Mouse (Mus musculus) heart, embryonic 10.5 days (tissue): ENCODE measurements around the gene Gckr. TPM values are rescaled to one million over a fixed set of nuclear protein-coding genes. Genes with fewer than 3 reads are reported as not detected.
"Not testable (repeated sequence)": the region's sequence is repeated elsewhere in the genome, so short reads cannot be mapped to it uniquely, and the experiment has no call there.

Source experiments
- DNase-seq: peaks from one replicate; pipeline ENCODE4 v3.0.0-alpha.2; 2017; ENCODE audit warnings: low spot score
- H3K27ac ChIP-seq: fragments of 300-500 bp; sonication (generic); 2 replicates; pipeline ENCODE4 v1.5.1; 2016; ENCODE audit warnings: mild to moderate bottlenecking
- H3K27me3 ChIP-seq: fragments of 300-500 bp; sonication (generic); 2 replicates; pipeline ENCODE4 v1.6.1; 2016; ENCODE audit warnings: mild to moderate bottlenecking; ENCODE audit not compliant: poor library complexity, insufficient read depth, severe bottlenecking
- H3K36me3 ChIP-seq: fragments of 300-500 bp; sonication (generic); 2 replicates; pipeline ENCODE4 v1.6.1; 2016; ENCODE audit warnings: mild to moderate bottlenecking, moderate library complexity
- H3K4me1 ChIP-seq: fragments of 300-500 bp; sonication (generic); 2 replicates; pipeline ENCODE4 v1.6.1; 2016; ENCODE audit warnings: mild to moderate bottlenecking
- H3K4me3 ChIP-seq: fragments of 300-500 bp; sonication (generic); 2 replicates; pipeline ENCODE4 v1.5.1; 2016; ENCODE audit warnings: mild to moderate bottlenecking, moderate library complexity
- H3K9me3 ChIP-seq: fragments of 300-500 bp; sonication (generic); 2 replicates; pipeline ENCODE4 v1.6.1; 2016; ENCODE audit warnings: mild to moderate bottlenecking, moderate library complexity
- WGBS: fragments of 180-500 bp; shearing (Covaris S2); methylation state at CpG from one replicate; pipeline ENCODE4 v1.1.7; 2016; 5-methylcytosine and 5-hydroxymethylcytosine counted together
- polyA plus RNA-seq: library from polyadenylated mRNA; unstranded; fragments of >200 nt; fragmentation: Nextera tagmentation; extraction: Ambion mirVana; gene quantifications from 2 replicates; pipeline ENCODE4 v1.2.1, GENCODE M21; 2016

The Gckr gene
- polyA plus RNA-seq, 1 experiment from 2014 or later = 0.63 TPM

- no peaks in the 10 kb centered on the region for H3K36me3 ChIP-seq
- H3K9me3 ChIP-seq = no peaks in the 10 kb centered on the region
- no peak overlapping the region for H3K4me3 ChIP-seq
- H3K27ac ChIP-seq = no peak overlapping the region
- 85% methylated on average over 6 of the region's 6 CpGs for WGBS
- no peaks in the 10 kb centered on the region for H3K4me1 ChIP-seq
- DNase-seq = no peak
- peaks cover 11% of the 10 kb centered on the region; the same call in 1 of the 2 replicates for H3K27me3 ChIP-seq
Observed at GRCm38 (mm10) chr5:31303093-31303492, 5.8 kb downstream of the Gckr start.

GRCm38 (mm10) chr5:31312806-31313205 is 15.6 kb downstream of the Gckr start:
- DNase-seq = no peak
- H3K9me3 ChIP-seq = no peaks in the 10 kb centered on the region
- H3K4me3 ChIP-seq = no peak overlapping the region
- no peak overlapping the region for H3K27ac ChIP-seq
- H3K4me1 ChIP-seq = no peaks in the 10 kb centered on the region
- H3K36me3 ChIP-seq = no peaks in the 10 kb centered on the region
- 81% methylated on average over 8 of the region's 8 CpGs for WGBS
- no peaks in the 10 kb centered on the region for H3K27me3 ChIP-seq

GRCm38 (mm10) chr5:31322776-31323175 is 25.5 kb downstream of the Gckr start:
- WGBS = 88% methylated on average over 3 of the region's 3 CpGs

DNA sequence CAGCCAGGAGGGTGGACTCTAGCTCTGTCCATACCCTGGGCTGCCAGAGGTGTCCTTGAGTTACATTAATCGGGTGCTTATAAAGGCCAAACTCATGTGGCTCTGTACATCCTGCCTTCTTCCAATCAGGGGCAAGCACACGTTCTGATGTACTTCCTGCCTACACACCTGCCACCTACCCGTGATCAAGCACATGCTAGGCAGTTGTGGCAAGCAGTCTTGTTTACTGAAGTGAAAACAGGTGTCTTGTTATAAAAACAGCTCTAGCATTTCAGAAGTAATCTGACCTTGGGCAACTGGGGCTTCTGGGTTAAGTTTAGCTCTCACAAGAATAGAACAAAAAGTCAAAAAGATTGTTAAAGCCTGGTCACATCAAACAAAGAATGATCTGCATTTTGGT is 26.8 kb downstream of the Gckr start:
- no peaks in the 10 kb centered on the region for H3K9me3 ChIP-seq
- H3K4me1 ChIP-seq = no peaks in the 10 kb centered on the region
- no peaks in the 10 kb centered on the region for H3K36me3 ChIP-seq
- DNase-seq = no peak
- H3K27me3 ChIP-seq = no peaks in the 10 kb centered on the region
- H3K4me3 ChIP-seq = no peak overlapping the region
- H3K27ac ChIP-seq = no peak overlapping the region
- WGBS = 69% methylated on average over 3 of the region's 3 CpGs

More at GRCm38 (mm10) chr5:31322776-31323175, 25.5 kb downstream of the Gckr start:
- H3K4me1 ChIP-seq = no peaks in the 10 kb centered on the region
- no peak overlapping the region for H3K4me3 ChIP-seq
- no peak overlapping the region for H3K27ac ChIP-seq
- peak; percentile 20 for DNase-seq
- no peaks in the 10 kb centered on the region for H3K27me3 ChIP-seq
- H3K36me3 ChIP-seq = no peaks in the 10 kb centered on the region
- no peaks in the 10 kb centered on the region for H3K9me3 ChIP-seq

GRCm38 (mm10) chr5:31326850-31327249 is 29.6 kb downstream of the Gckr start:
- Histone ChIP-seq H3K4me3 (no peak overlapping the region), H3K27ac (no peak overlapping the region), H3K36me3 (no peaks in the 10 kb centered on the region), H3K27me3 (no peaks in the 10 kb centered on the region), H3K9me3 (no peaks in the 10 kb centered on the region), H3K4me1 (no peaks in the 10 kb centered on the region)
- DNase-seq = peak; percentile 74
- WGBS = 15% methylated on average over 5 of the region's 5 CpGs

DNA sequence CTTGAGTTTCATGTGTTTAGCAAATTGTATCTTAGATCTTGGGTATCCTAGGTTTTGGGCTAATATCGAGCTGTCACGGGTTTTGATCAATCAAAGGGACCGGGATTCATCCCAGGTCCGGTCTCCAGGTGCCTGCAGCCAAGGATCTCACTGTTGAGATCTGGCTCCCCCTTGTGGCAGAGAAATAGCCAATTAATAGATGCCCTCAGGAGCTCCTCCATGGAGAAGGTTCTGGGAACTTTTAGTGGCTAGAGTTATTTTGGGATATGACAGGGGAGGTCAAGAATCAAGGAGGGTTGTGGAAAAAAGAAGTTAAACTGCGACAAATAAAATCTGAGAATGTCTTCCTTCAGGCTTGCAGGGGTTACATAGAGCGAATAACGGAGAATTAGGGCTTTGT is 31.0 kb downstream of the Gckr start:
- no peaks in the 10 kb centered on the region for H3K4me1 ChIP-seq
- peak; percentile 81 for DNase-seq
- no peak overlapping the region for H3K27ac ChIP-seq
- H3K4me3 ChIP-seq = no peak overlapping the region
- 32% methylated on average over 7 of the region's 7 CpGs for WGBS
- H3K36me3 ChIP-seq = no peaks in the 10 kb centered on the region
- no peaks in the 10 kb centered on the region for H3K27me3 ChIP-seq
- H3K9me3 ChIP-seq = no peaks in the 10 kb centered on the region

DNA sequence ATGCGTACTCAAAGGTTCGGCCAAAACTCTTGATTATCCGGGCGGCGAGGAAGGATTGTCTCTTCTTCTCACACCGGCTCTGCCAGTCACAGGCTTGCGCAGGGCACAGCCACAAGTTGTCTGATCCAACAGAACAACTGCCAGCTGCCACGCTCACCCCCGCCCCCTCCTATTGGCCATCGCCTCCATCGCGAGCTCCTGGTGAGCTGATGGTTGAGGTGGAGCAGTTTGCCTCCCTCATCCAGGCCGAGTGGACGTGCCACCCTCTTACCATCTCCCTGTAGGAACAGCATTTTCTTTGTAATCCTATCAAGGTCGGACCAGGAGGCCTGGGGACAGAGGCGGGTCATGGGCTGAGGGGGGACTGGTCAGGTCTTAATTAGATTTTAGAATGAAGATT is 60.3 kb downstream of the Gckr start:
- H3K4me1 ChIP-seq, H3K36me3 ChIP-seq, H3K9me3 ChIP-seq, H3K27ac ChIP-seq, H3K27me3 ChIP-seq, H3K4me3 ChIP-seq, DNase-seq: not testable (repeated sequence)
- 68% methylated on average over 16 of the region's 16 CpGs for WGBS

DNA sequence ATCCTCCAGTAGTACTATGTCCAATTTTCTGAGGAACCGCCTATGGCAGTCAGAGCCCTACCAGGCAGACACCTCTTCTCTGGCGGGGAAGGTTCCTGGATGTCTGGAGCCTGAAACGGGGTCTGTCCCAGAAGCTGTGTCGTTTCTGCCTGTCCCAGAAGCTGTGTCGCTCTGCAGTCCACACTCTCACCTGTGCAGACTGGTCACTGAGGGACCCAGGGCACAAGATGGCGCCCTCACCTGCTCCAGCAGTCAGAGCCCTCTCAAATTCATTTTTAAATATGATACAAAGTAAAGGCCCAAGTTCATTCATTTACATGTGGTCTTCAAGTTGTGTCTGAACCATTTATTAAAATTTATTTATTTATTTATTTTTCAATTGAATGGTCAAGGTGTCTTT is 63.7 kb downstream of the Gckr start:
- no peak overlapping the region for H3K4me3 ChIP-seq
- no peak for DNase-seq
- H3K27me3 ChIP-seq = no peaks in the 10 kb centered on the region
- WGBS = 66% methylated on average over 6 of the region's 6 CpGs
- no peak overlapping the region for H3K27ac ChIP-seq
- H3K9me3 ChIP-seq = no peaks in the 10 kb centered on the region
- no peaks in the 10 kb centered on the region for H3K4me1 ChIP-seq
- no peaks in the 10 kb centered on the region for H3K36me3 ChIP-seq

Other genes starting within 250 kb of the Gckr start
- gene Atraid, start 249.1 kb upstream of the Gckr start, polyA plus RNA-seq = 79.7 and 87.6 TPM in 2 replicates
- gene Slc5a6, start 248.5 kb upstream of the Gckr start, polyA plus RNA-seq = 9.9 and 11.3 TPM in 2 replicates
- 42.7 and 50.9 TPM in 2 replicates for gene Cad, start 242.7 kb upstream of the Gckr start, polyA plus RNA-seq
- not detected in 2 replicates for gene Dnajc5g, start 191.2 kb upstream of the Gckr start, polyA plus RNA-seq
- 0.62 and 0.67 TPM in 2 replicates for gene Slc30a3, start 189.2 kb upstream of the Gckr start, polyA plus RNA-seq
- 17.0 and 23.8 TPM in 2 replicates for gene Trim54, start 180.7 kb upstream of the Gckr start, polyA plus RNA-seq
- gene Ucn, start 158.6 kb upstream of the Gckr start, polyA plus RNA-seq = not detected in 2 replicates
- 77.3 and 87.3 TPM in 2 replicates for gene Mpv17, start 143.2 kb upstream of the Gckr start, polyA plus RNA-seq
- 0.77 and 1.00 TPM in 2 replicates for gene Gm29609, start 117.5 kb upstream of the Gckr start, polyA plus RNA-seq
- 67.1 and 81.9 TPM in 2 replicates for gene Gtf3c2, start 117.3 kb upstream of the Gckr start, polyA plus RNA-seq
- gene Snx17, start 104.2 kb upstream of the Gckr start, polyA plus RNA-seq = 133 TPM in 2 replicates
- gene Eif2b4, start 104.0 kb upstream of the Gckr start, polyA plus RNA-seq = 73.4 and 77.6 TPM in 2 replicates
- 7.3 and 11.0 TPM in 2 replicates for gene Zfp513, start 95.1 kb upstream of the Gckr start, polyA plus RNA-seq
- 148 and 151 TPM in 2 replicates for gene Ppm1g, start 76.8 kb upstream of the Gckr start, polyA plus RNA-seq
- 149 and 153 TPM in 2 replicates for gene Nrbp1, start 56.6 kb upstream of the Gckr start, polyA plus RNA-seq
- gene Gm9970, start 56.2 kb upstream of the Gckr start, polyA plus RNA-seq = 0.28 TPM in 1 of 2 replicates, not detected in the other
- gene Krtcap3, start 45.8 kb upstream of the Gckr start, polyA plus RNA-seq = 10.2 and 13.1 TPM in 2 replicates
- gene Ift172, start 6.3 kb upstream of the Gckr start, polyA plus RNA-seq = 28.6 and 31.1 TPM in 2 replicates
- gene Fndc4, start 1.4 kb upstream of the Gckr start, polyA plus RNA-seq = 30.2 and 51.9 TPM in 2 replicates
- gene Zfp512, start 155.0 kb downstream of the Gckr start, polyA plus RNA-seq = 49.5 and 56.9 TPM in 2 replicates
- not detected in 2 replicates for gene 4930548H24Rik, start 188.3 kb downstream of the Gckr start, polyA plus RNA-seq
- 70.2 and 81.7 TPM in 2 replicates for gene Gpn1, start 197.3 kb downstream of the Gckr start, polyA plus RNA-seq
- gene Slc4a1ap, start 229.6 kb downstream of the Gckr start, polyA plus RNA-seq = 24.2 and 31.5 TPM in 2 replicates
- 21.7 and 22.5 TPM in 2 replicates for gene Supt7l, start 230.4 kb downstream of the Gckr start, polyA plus RNA-seq